Mouse (Mus musculus) megakaryocyte, embryonic 14.5 days (primary cell): Measurements from ENCODE around the gene Socs2.

Experiments
- FLI1 ChIP-seq: IDR thresholded peaks from 2 replicates; pipeline ENCODE4 v1.6.1; 2012; ENCODE audit warnings: low read length, inconsistent platforms, mixed read lengths
- GATA1 ChIP-seq: IDR thresholded peaks from 3 replicates; pipeline ENCODE4 v1.6.1; 2012; ENCODE audit warnings: mixed read lengths, low read length, inconsistent platforms, borderline replicate concordance

DNA sequence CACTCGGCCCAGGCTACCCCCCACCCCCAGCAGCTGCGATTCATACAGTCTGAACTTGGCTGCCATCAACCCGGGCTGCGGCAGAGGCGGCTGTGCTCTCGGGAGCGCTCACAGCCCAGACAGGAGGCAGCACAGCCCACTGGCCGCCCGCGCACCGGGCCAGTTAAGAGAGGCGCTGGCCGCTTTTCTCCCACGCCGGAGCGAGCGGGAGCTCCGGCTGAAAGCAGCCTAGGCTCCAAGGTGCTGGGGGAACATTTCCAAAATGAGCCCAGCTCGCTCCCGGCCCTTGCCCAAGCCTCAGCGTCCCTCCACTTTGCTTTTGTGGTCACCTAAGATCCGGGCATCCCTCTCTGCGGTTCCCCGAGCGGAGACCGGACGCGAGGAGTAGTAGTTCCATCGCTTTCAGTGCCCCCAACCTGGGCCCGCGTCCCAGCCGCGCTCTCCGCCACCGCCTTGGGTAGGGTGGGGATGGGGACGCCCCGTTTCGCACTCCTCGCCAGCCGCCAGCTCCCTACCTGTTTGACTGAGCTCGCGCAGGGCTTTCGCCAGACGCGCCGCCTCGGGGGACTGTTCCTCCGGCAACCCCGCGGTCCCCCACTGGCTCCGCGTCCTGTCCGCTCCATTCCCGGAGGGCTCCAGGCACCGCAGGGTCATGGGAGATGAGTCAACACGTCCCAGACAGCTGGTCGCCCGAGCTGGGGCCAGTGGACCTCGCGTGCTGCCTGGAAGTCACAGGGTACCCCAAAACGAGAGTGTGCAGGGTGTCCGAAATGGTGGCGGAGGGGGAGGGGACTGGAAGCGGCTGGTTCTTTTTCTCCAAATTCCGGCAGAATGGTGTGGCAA is 2.4 kb downstream of the Socs2 start:
- no peak for TF ChIP-seq GATA1
- no peak for TF ChIP-seq FLI1
